Mouse (Mus musculus): ENCODE measurements around the gene Hist1h4a. TPM values are rescaled to one million over a fixed set of nuclear protein-coding genes. Genes with fewer than 3 reads are reported as not detected.

Gene Hist1h4a
- total and polyA plus RNA-seq, 2 experiments from 2014 or later = 0.53 to 958 TPM

- Histone ChIP-seq H3K4me1 (ENCODE audit: insufficient read depth, low read length) (peaks cover 6% of the 10 kb centered on the region), H3K4me2 (ENCODE audit: low read depth, low read length) (peak overlapping the region; percentile 84; the same call in 1 of the 2 replicates), H3K27ac (no peak overlapping the region), H3K27me3 (ENCODE audit: insufficient read depth, low read length) (no peaks in the 10 kb centered on the region), H3K36me3 (ENCODE audit: insufficient read depth, low read length) (no peaks in the 10 kb centered on the region), H3K4me3 (ENCODE audit: low read length) (no peak overlapping the region), H3K9ac (replicated peaks; ENCODE audit: low read length) (no peak overlapping the region), H3K9me3 (ENCODE audit: low read length) (no peaks in the 10 kb centered on the region)
- ATAC-seq = no peak
- 80% methylated on average over 1 of the region's 1 CpGs for WGBS
- no peak for DNase-seq (ENCODE audit: low spot score)
- TF ChIP-seq CTCF (IDR thresholded peaks at IDR 0.05; ENCODE audit: low read depth) = no peak
These were observed 1.2 kb downstream of the Hist1h4a start for GRCm38 (mm10) chr13:23759916-23760239.

GRCm38 (mm10) chr13:23759251-23759771 lies 1.7 kb downstream of the Hist1h4a start:
- Histone ChIP-seq H3K27ac (no peak overlapping the region), H3K4me1 (ENCODE audit: insufficient read depth, low read length) (peaks cover 4% of the 10 kb centered on the region), H3K36me3 (ENCODE audit: insufficient read depth, low read length) (no peaks in the 10 kb centered on the region), H3K4me2 (ENCODE audit: low read depth, low read length) (no peak overlapping the region), H3K9me3 (ENCODE audit: low read length) (no peaks in the 10 kb centered on the region), H3K27me3 (ENCODE audit: insufficient read depth, low read length) (no peaks in the 10 kb centered on the region), H3K9ac (replicated peaks; ENCODE audit: low read length) (no peak overlapping the region), H3K4me3 (ENCODE audit: low read length) (no peak overlapping the region)
- 66% methylated on average over 3 of the region's 3 CpGs for WGBS
- ATAC-seq = no peak
- DNase-seq (ENCODE audit: low spot score) = no peak
- TF ChIP-seq CTCF (IDR thresholded peaks at IDR 0.05; ENCODE audit: low read depth) = no peak

GRCm38 (mm10) chr13:23757921-23758320 lies 3.1 kb downstream of the Hist1h4a start:
- DNase-seq (ENCODE audit: low spot score) (no peak), ATAC-seq (no peak)
- H3K27me3 ChIP-seq (ENCODE audit: insufficient read depth, low read length) = no peaks in the 10 kb centered on the region
- H3K4me1 ChIP-seq (ENCODE audit: insufficient read depth, low read length) = no peaks in the 10 kb centered on the region
- 40% methylated on average over 3 of the region's 3 CpGs for WGBS
- H3K4me2 ChIP-seq (ENCODE audit: low read depth, low read length) = no peak overlapping the region
- no peak overlapping the region for H3K27ac ChIP-seq
- no peaks in the 10 kb centered on the region for H3K9me3 ChIP-seq (ENCODE audit: low read length)
- no peak overlapping the region for H3K9ac ChIP-seq (replicated peaks; ENCODE audit: low read length)
- H3K4me3 ChIP-seq (ENCODE audit: low read length) = no peak overlapping the region
- no peaks in the 10 kb centered on the region for H3K36me3 ChIP-seq (ENCODE audit: insufficient read depth, low read length)
- TF ChIP-seq CTCF (IDR thresholded peaks at IDR 0.05; ENCODE audit: low read depth) = no peak

- H3K4me3 ChIP-seq (ENCODE audit: low read length) = peak overlapping the region; percentile 37
- no peaks in the 10 kb centered on the region for H3K27me3 ChIP-seq (ENCODE audit: insufficient read depth, low read length)
- 1% methylated on average over 16 of the region's 23 CpGs for WGBS
- peak overlapping the region; percentile 80 for H3K27ac ChIP-seq
- peak; percentile 33 for DNase-seq (ENCODE audit: low spot score)
- no peaks in the 10 kb centered on the region for H3K4me1 ChIP-seq (ENCODE audit: insufficient read depth, low read length)
- ATAC-seq = no peak; the same call in 1 of the 2 replicates
- TF ChIP-seq CTCF (IDR thresholded peaks at IDR 0.05; ENCODE audit: low read depth) = no peak
- peak overlapping the region; percentile 9; the same call in 1 of the 2 replicates for H3K9ac ChIP-seq (replicated peaks; ENCODE audit: low read length)
- peak overlapping the region; percentile 50 for H3K4me2 ChIP-seq (ENCODE audit: low read depth, low read length)
- H3K36me3 ChIP-seq (ENCODE audit: insufficient read depth, low read length) = no peaks in the 10 kb centered on the region
- H3K9me3 ChIP-seq (ENCODE audit: low read length) = no peaks in the 10 kb centered on the region
These were observed 3.7 kb downstream of the Hist1h4a start for GRCm38 (mm10) chr13:23757211-23757773.

- DNase-seq (ENCODE audit: low spot score) (peak; percentile 95), ATAC-seq (peak; percentile 75)
- Histone ChIP-seq H3K4me1 (ENCODE audit: insufficient read depth, low read length) (no peaks in the 10 kb centered on the region), H3K36me3 (ENCODE audit: insufficient read depth, low read length) (no peaks in the 10 kb centered on the region), H3K9me3 (ENCODE audit: low read length) (no peaks in the 10 kb centered on the region), H3K27ac (peak within 1 kb of the TSS; percentile 80), H3K4me3 (ENCODE audit: low read length) (peak within 1 kb of the TSS; percentile 37), H3K27me3 (ENCODE audit: insufficient read depth, low read length) (no peaks in the 10 kb centered on the region), H3K4me2 (ENCODE audit: low read depth, low read length) (peak within 1 kb of the TSS; percentile 50), H3K9ac (replicated peaks; ENCODE audit: low read length) (peak within 1 kb of the TSS; percentile 9; the same call in 1 of the 2 replicates)
- no peak for TF ChIP-seq CTCF (IDR thresholded peaks at IDR 0.05; ENCODE audit: low read depth)
- 0% methylated on average over 13 of the region's 22 CpGs for WGBS
These were observed 4.2 kb downstream of the Hist1h4a start, which contains the start of gene Hist1h4b for GRCm38 (mm10) chr13:23756790-23757189. TSS of gene Hist1h4b (plus strand) at chr13:23757013.

- Histone ChIP-seq H3K9ac (replicated peaks; ENCODE audit: low read length) (no peak overlapping the region), H3K4me2 (ENCODE audit: low read depth, low read length) (no peak overlapping the region), H3K4me1 (ENCODE audit: insufficient read depth, low read length) (0 out of 2 replicates have a peak, but pooled peaks cover 4% of the 10 kb centered on the region), H3K4me3 (ENCODE audit: low read length) (no peak overlapping the region), H3K27ac (no peak overlapping the region), H3K36me3 (ENCODE audit: insufficient read depth, low read length) (no peaks in the 10 kb centered on the region), H3K9me3 (ENCODE audit: low read length) (no peaks in the 10 kb centered on the region), H3K27me3 (ENCODE audit: insufficient read depth, low read length) (no peaks in the 10 kb centered on the region)
- TF ChIP-seq CTCF (IDR thresholded peaks at IDR 0.05; ENCODE audit: low read depth) = no peak
- ATAC-seq = no peak
- no peak for DNase-seq (ENCODE audit: low spot score)
These were observed 6.0 kb downstream of the Hist1h4a start for GRCm38 (mm10) chr13:23755000-23755399.
